Mouse (Mus musculus): ENCODE measurements around the gene Agps. TPM values are rescaled to one million over a fixed set of nuclear protein-coding genes. Genes with fewer than 3 reads are reported as not detected.
"Not testable (repeated sequence)": the region's sequence is repeated elsewhere in the genome, so short reads cannot be mapped to it uniquely, and the experiment has no call there.

Agps gene
- total RNA-seq, 2 experiments from 2014 or later, result 35.7 to 39.7 TPM

GRCm38 (mm10) chr2:75929141-75929540 is 97.2 kb downstream of the Agps start:
- DNase-seq (ENCODE audit: low spot score in 2 of 2), result no peak

GRCm38 (mm10) chr2:75929786-75930444 is 97.9 kb downstream of the Agps start:
- DNase-seq (ENCODE audit: low spot score in 2 of 2), result no peak

GRCm38 (mm10) chr2:75930941-75931340 is 99.0 kb downstream of the Agps start:
- DNase-seq (ENCODE audit: low spot score in 2 of 2), result peak; percentile 14 to 46

- DNase-seq (ENCODE audit: low spot score in 2 of 2), result no peak
These were observed 101.6 kb downstream of the Agps start for GRCm38 (mm10) chr2:75933541-75933940.

- not testable (repeated sequence) for DNase-seq (ENCODE audit: low spot score in 2 of 2)
These were observed 104.7 kb downstream of the Agps start for GRCm38 (mm10) chr2:75936685-75937084.

- not testable (repeated sequence) for DNase-seq (ENCODE audit: low spot score in 2 of 2)
These were observed 105.6 kb downstream of the Agps start for GRCm38 (mm10) chr2:75937520-75938116.

- peak; percentile 73 to 79 for DNase-seq (ENCODE audit: low spot score in 2 of 2)
These were observed 106.4 kb downstream of the Agps start, which contains the start of gene Ttc30b for GRCm38 (mm10) chr2:75938117-75939063. Gene Ttc30b, minus strand, starts transcription at chr2:75938585.

GRCm38 (mm10) chr2:75950685-75951084 is 118.7 kb downstream of the Agps start:
- DNase-seq (ENCODE audit: low spot score in 2 of 2), result no peak

- no peak for DNase-seq (ENCODE audit: low spot score in 2 of 2)
These were observed 121.3 kb downstream of the Agps start for GRCm38 (mm10) chr2:75953320-75953719.

GRCm38 (mm10) chr2:75955709-75956108 is 123.7 kb downstream of the Agps start:
- DNase-seq (ENCODE audit: low spot score in 2 of 2), result no peak

- DNase-seq (ENCODE audit: low spot score in 2 of 2), result no peak
These were observed 127.3 kb downstream of the Agps start for GRCm38 (mm10) chr2:75959183-75959849.

- no peak for DNase-seq (ENCODE audit: low spot score in 2 of 2)
These were observed 127.9 kb downstream of the Agps start for GRCm38 (mm10) chr2:75959850-75960365.

- DNase-seq (ENCODE audit: low spot score in 2 of 2), result peak in 1 of 2 experiments; percentile 34
These were observed 128.7 kb downstream of the Agps start for GRCm38 (mm10) chr2:75960366-75961330.

- no peak for DNase-seq (ENCODE audit: low spot score in 2 of 2)
These were observed 131.3 kb downstream of the Agps start for GRCm38 (mm10) chr2:75963211-75963840.

- DNase-seq (ENCODE audit: low spot score in 2 of 2), result no peak
These were observed 132.1 kb downstream of the Agps start for GRCm38 (mm10) chr2:75964051-75964450.

GRCm38 (mm10) chr2:75964512-75964911 is 132.5 kb downstream of the Agps start:
- DNase-seq (ENCODE audit: low spot score in 2 of 2), result peak; percentile 33 to 45

GRCm38 (mm10) chr2:75964972-75965371 is 133.0 kb downstream of the Agps start:
- peak; percentile 68 to 71 for DNase-seq (ENCODE audit: low spot score in 2 of 2)

GRCm38 (mm10) chr2:75974131-75974530 is 142.2 kb downstream of the Agps start:
- DNase-seq (ENCODE audit: low spot score in 2 of 2), result no peak

- DNase-seq (ENCODE audit: low spot score in 2 of 2), result not testable (repeated sequence)
These were observed 144.1 kb downstream of the Agps start for GRCm38 (mm10) chr2:75976070-75976469.
